Mouse (Mus musculus): ENCODE measurements around the gene Sgk1. TPM values are rescaled to one million over a fixed set of nuclear protein-coding genes. Genes with fewer than 3 reads are reported as not detected.
"Not testable (repeated sequence)": the region's sequence is repeated elsewhere in the genome, so short reads cannot be mapped to it uniquely, and the experiment has no call there.

Sgk1 gene
- polyA plus RNA-seq, 1 experiment = 80.5 TPM

DNA sequence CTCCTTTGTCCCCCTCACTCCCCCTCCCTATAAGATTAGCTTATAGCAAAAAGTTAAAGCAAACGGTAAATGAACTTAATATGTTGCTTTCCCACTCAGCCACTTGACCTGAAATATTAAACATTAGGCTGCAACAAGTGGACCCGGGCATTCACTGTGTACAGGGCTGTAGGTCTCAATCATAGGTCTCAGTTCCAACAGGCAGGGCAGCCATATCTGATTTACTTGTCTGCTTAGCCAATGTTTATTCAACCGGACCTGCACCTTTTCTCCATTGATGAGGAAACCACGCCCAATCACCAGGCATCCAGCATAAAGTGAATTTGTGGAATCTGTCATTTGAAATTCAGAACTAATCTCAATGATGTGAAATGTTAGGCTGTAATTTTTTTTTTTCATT is 10.1 kb downstream of the Sgk1 start:
- DNase-seq = no peak
- H3K4me3 ChIP-seq (replicated peaks; ENCODE audit: extremely low read depth, low read depth, low read length) = no peak overlapping the region
- H3K4me1 ChIP-seq (ENCODE audit: control insufficient read depth, insufficient read depth, low read length) = no peaks in the 10 kb centered on the region
- WGBS = 62% methylated on average over 4 of the region's 4 CpGs
- TF ChIP-seq CTCF (IDR thresholded peaks at IDR 0.05; ENCODE audit: insufficient read depth, low read length) (no peak), POLR2A (IDR thresholded peaks at IDR 0.05; ENCODE audit: borderline replicate concordance, extremely low read depth, low read depth, low read length) (no peak)

DNA sequence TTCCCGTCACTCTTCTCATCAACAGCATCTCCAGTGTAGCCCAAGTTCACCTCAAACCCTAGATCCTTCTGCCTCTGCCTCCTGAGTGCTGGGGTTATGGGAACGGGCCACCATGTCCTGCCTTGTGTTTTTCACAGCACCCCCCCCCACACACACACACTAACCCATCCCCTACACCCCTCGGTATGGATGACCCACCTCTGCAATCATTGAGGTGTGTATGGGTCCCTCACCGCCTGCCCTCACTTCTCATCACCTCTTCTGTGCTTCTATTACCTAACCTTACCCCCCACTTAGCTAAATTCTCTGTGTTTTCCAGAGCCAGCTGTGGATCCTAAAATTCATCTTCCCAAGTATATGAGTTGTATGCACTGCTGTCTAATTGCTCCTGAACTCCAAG is 16.4 kb downstream of the Sgk1 start:
- H3K4me1 ChIP-seq (ENCODE audit: control insufficient read depth, insufficient read depth, low read length) = no peaks in the 10 kb centered on the region; the same call in 1 of the 2 replicates
- 88% methylated on average over 4 of the region's 4 CpGs for WGBS
- TF ChIP-seq CTCF (IDR thresholded peaks at IDR 0.05; ENCODE audit: insufficient read depth, low read length) = no peak
- TF ChIP-seq POLR2A (IDR thresholded peaks at IDR 0.05; ENCODE audit: borderline replicate concordance, extremely low read depth, low read depth, low read length) = no peak
- H3K4me3 ChIP-seq (replicated peaks; ENCODE audit: extremely low read depth, low read depth, low read length) = no peak overlapping the region
- no peak for DNase-seq

DNA sequence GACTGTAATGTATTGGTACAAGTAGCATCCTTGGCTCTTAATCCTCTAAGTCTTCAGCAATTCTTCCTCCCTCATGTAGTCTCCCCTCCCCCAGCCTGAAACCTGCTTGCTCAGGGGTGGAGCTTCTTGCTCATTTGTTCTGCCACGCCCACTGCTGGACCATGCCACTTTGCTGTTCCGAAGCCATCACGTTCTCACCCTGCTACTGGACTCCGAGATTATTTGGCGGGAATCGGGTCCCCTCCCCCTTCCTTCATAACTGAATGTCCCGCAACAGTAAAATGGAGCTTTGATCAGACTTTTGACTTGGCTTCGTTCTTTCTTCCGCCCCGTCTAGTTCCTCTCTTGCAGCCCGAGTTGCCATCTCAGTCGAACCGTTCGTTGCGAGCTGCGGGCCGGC is 16.9 kb downstream of the Sgk1 start:
- not testable (repeated sequence) for DNase-seq
- 94% methylated on average over 17 of the region's 17 CpGs for WGBS

DNA sequence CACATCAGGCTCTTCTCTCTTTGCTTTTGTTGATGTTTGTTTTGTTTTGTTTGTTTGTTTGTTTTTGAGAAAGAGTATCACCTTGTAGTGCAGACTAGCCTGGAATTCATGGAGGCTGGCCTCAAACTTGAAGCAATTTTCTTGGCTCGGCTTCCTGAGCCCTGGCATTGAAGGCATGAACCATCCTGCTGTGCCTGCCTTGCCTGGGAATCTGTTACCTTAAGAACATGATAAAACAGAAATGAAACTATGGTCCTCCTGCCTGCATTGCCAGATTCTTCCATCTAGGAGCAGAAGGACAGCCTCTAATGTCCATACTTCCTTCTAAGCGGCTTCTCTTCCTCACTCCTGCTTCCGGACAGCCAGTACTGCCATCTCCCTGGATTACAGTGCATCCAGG is 17.4 kb downstream of the Sgk1 start:
- H3K4me3 ChIP-seq (replicated peaks; ENCODE audit: extremely low read depth, low read depth, low read length) = no peak overlapping the region
- WGBS = 96% methylated on average over 3 of the region's 3 CpGs
- H3K4me1 ChIP-seq (ENCODE audit: control insufficient read depth, insufficient read depth, low read length) = no peaks in the 10 kb centered on the region; the same call in 1 of the 2 replicates
- TF ChIP-seq CTCF (IDR thresholded peaks at IDR 0.05; ENCODE audit: insufficient read depth, low read length) = no peak
- no peak for TF ChIP-seq POLR2A (IDR thresholded peaks at IDR 0.05; ENCODE audit: borderline replicate concordance, extremely low read depth, low read depth, low read length)
- no peak for DNase-seq

More for the DNA sequence above, 16.9 kb downstream of the Sgk1 start:
- not testable (repeated sequence) for H3K4me1 ChIP-seq (ENCODE audit: control insufficient read depth, insufficient read depth, low read length); H3K4me3 ChIP-seq (replicated peaks; ENCODE audit: extremely low read depth, low read depth, low read length)

DNA sequence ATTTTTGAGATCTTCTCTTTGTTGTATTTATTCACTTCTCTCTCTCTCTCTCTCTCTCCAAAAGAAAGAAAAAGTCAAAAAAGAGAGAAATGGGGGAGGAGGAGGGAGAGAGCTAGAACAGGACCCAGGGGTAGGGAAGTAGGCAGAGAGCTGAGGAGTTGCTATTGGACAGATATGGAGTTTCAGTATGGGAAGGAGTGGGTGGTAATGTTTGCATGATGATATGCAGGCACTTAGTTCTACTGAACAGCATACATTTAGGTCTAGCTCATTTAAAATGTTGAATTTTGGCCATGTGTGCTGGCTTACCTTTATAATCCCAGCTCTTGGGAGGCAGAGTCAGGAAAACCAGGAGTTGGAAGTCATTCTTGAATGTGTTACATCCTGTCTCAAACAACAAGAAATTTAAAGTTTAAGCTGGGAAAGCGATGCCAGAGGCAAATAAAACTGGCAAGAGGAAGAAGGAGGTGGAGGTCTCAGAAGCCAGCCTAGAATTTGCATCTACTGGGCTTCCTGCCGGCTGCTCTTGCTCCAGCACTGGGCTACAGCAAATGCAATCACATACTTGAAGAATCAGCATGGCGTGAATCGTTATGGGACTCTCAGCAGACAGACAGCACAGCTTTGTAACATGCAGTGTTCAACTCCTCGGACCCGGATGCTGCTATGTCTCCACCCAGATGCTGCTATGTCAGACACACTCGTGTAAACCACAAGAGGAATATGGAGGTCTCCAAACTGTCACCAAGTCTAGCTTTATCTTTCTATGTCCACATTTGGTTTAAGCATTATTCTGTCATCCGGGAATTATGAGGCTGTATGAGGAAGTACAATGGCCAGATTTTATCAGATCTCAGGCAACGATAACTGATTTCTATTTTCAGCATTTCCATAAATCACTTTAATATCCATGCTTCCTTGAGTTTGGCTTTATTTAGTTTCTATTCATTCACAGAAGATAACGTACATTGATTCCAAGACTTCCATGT is 20.5 kb downstream of the Sgk1 start:
- DNase-seq = no peak
- peaks cover 2% of the 10 kb centered on the region; the same call in 1 of the 2 replicates for H3K4me1 ChIP-seq (ENCODE audit: control insufficient read depth, insufficient read depth, low read length)
- no peak overlapping the region for H3K4me3 ChIP-seq (replicated peaks; ENCODE audit: extremely low read depth, low read depth, low read length)
- 54% methylated on average over 10 of the region's 10 CpGs for WGBS
- TF ChIP-seq CTCF (IDR thresholded peaks at IDR 0.05; ENCODE audit: insufficient read depth, low read length) (no peak), POLR2A (IDR thresholded peaks at IDR 0.05; ENCODE audit: borderline replicate concordance, extremely low read depth, low read depth, low read length) (no peak)

DNA sequence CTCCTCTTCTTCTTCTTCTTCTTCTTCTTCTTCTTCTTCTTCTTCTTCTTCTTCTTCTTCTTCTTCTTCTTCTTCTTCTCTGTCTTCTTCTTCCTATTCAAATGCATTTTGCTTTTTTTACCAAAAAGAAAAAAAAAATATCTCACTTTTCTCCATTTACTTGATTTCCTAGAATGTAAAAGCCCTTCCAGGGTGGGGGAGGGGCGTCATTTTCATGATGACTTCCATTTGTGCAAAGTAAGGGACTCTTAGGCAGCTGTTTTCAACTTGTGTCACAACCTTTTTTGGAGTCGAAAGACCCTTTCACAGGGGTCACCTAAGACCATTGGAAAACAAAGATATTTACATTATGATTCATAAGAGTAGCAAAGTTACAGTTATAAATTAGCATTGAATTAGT is 22.2 kb downstream of the Sgk1 start:
- TF ChIP-seq CTCF (IDR thresholded peaks at IDR 0.05; ENCODE audit: insufficient read depth, low read length) (no peak), POLR2A (IDR thresholded peaks at IDR 0.05; ENCODE audit: borderline replicate concordance, extremely low read depth, low read depth, low read length) (no peak)
- H3K4me1 ChIP-seq (ENCODE audit: control insufficient read depth, insufficient read depth, low read length) = peaks cover 12% of the 10 kb centered on the region
- DNase-seq = no peak
- 80% methylated on average over 2 of the region's 2 CpGs for WGBS
- no peak overlapping the region for H3K4me3 ChIP-seq (replicated peaks; ENCODE audit: extremely low read depth, low read depth, low read length)

DNA sequence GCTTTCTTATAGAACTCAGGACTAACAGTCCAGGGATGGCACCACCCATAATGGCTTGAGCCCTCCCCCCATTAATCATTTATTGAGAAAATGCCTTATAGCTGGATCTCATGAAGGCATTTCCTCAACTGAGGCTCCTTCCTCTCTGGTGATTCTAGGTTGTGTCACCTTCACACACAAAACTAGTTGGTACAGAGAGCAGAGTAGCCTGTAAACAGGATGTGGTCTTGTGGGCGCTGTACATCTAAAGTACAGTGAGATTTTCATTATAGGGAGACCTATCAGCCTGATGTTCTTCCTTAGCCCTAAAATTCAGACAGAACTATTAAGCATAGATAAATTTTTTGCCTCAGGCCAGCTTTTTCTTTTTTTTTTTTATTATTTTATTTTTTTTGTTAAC is 23.6 kb downstream of the Sgk1 start:
- Histone ChIP-seq H3K4me1 (ENCODE audit: control insufficient read depth, insufficient read depth, low read length) (peaks cover 12% of the 10 kb centered on the region), H3K4me3 (replicated peaks; ENCODE audit: extremely low read depth, low read depth, low read length) (no peak overlapping the region)
- TF ChIP-seq POLR2A (IDR thresholded peaks at IDR 0.05; ENCODE audit: borderline replicate concordance, extremely low read depth, low read depth, low read length) (no peak), CTCF (IDR thresholded peaks at IDR 0.05; ENCODE audit: insufficient read depth, low read length) (no peak)
- no peak for DNase-seq
- WGBS = 86% methylated on average over 1 of the region's 1 CpGs

DNA sequence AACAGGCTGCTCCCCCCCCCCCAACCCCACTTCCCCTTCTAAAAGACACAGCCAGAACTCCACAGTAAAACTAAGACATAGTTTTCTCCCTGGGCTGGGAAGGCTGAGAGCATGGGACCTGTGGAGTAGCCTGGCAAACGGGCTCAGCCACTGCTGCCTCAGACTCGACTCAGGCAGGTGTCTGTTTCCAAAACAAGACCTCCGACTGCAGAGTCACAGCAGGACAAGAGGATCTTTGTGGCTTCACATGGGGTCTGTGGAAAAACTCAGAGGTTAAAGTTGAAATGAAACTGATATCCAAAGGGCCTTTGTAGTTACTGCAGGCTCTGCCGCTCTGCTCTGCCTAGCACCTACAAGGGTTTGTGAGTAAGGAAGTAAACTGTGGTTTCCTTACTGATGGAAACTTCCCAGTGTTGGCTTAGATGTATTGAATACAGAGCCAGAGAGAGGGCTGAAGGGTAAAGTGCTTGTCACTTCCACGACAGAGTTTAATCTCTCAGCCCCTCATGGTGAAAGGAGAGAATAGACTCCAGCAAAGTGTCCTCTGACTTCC is 25.0 kb downstream of the Sgk1 start:
- WGBS = 34% methylated on average over 5 of the region's 5 CpGs
- DNase-seq = no peak
- TF ChIP-seq CTCF (IDR thresholded peaks at IDR 0.05; ENCODE audit: insufficient read depth, low read length) (no peak), POLR2A (IDR thresholded peaks at IDR 0.05; ENCODE audit: borderline replicate concordance, extremely low read depth, low read depth, low read length) (no peak)

DNA sequence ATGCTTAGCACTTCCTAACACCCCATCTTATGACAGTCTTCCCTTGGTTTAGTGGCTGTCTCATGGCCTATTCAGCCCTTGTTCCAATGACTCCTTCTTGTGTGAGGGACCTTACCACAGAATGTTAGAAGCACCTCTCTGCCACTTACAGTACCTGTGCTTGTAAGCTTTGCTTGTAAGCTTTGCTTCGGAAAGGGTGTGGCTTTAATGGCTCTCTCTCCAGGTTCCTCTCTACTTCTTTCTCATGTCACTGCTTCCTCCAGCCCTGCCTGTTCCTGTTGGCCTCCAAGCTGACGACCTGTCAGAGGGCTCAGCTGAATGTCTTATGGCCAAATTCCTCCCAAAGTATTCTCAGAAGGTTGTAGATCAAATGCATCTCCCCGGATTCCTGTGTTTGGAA is 25.8 kb downstream of the Sgk1 start:
- no peak for TF ChIP-seq POLR2A (IDR thresholded peaks at IDR 0.05; ENCODE audit: borderline replicate concordance, extremely low read depth, low read depth, low read length)
- TF ChIP-seq CTCF (IDR thresholded peaks at IDR 0.05; ENCODE audit: insufficient read depth, low read length) = no peak
- WGBS = 28% methylated on average over 3 of the region's 3 CpGs
- Histone ChIP-seq H3K4me3 (replicated peaks; ENCODE audit: extremely low read depth, low read depth, low read length) (no peak overlapping the region), H3K4me1 (ENCODE audit: control insufficient read depth, insufficient read depth, low read length) (peaks cover 12% of the 10 kb centered on the region)
- DNase-seq = no peak

More for the DNA sequence above, 25.0 kb downstream of the Sgk1 start:
- H3K4me1 ChIP-seq (ENCODE audit: control insufficient read depth, insufficient read depth, low read length) = peaks cover 12% of the 10 kb centered on the region
- no peak overlapping the region for H3K4me3 ChIP-seq (replicated peaks; ENCODE audit: extremely low read depth, low read depth, low read length)

DNA sequence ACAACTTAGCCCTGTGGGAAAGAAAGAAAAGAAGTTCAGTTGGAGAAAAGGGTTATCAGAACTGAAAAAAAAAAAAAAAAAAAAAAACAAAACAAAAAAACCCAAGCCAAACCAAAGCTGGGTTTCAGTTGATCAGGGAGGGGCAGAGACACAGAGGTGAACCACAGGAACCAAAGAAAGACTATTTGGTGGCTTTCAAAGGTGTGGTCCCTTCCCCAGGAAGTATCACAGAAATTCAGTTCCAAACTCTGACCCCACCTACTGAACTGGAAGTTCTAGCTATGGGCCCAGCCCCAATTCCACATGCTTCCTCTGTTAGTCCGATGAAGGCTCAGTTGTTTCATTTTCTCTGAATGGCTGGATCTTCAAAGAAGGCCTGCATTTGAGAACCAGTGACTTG is 26.7 kb downstream of the Sgk1 start:
- H3K4me3 ChIP-seq (replicated peaks; ENCODE audit: extremely low read depth, low read depth, low read length) = no peak overlapping the region
- DNase-seq = no peak
- peaks cover 12% of the 10 kb centered on the region for H3K4me1 ChIP-seq (ENCODE audit: control insufficient read depth, insufficient read depth, low read length)
- TF ChIP-seq CTCF (IDR thresholded peaks at IDR 0.05; ENCODE audit: insufficient read depth, low read length) (no peak), POLR2A (IDR thresholded peaks at IDR 0.05; ENCODE audit: borderline replicate concordance, extremely low read depth, low read depth, low read length) (no peak)
- 45% methylated on average over 1 of the region's 1 CpGs for WGBS

Data from lung, adult 2 months (tissue).